Mouse (Mus musculus): ENCODE results near the gene Tceal7.
A peak's percentile ranks its signal among the peaks of the same experiment; 100 is the strongest.
"Not testable (repeated sequence)": the region's sequence is repeated elsewhere in the genome, so short reads cannot be mapped to it uniquely, and the experiment has no call there.

Tceal7 gene

GRCm38 (mm10) chrX:136214729-136215677 lies at the start of gene Tceal7, which contains the start of gene Bex1:
Gene Tceal7 (plus strand): TSS chrX:136214779.
Gene Bex1 (minus strand): TSS chrX:136215513.
- not testable (repeated sequence) for DNase-seq (ENCODE audit: low read depth, low spot score)

- DNase-seq (ENCODE audit: low read depth, low spot score): no peak
These were observed 44.0 kb upstream of the Tceal7 start for GRCm38 (mm10) chrX:136170625-136171024.

GRCm38 (mm10) chrX:136171189-136172117 lies 43.1 kb upstream of the Tceal7 start:
- DNase-seq (ENCODE audit: low read depth, low spot score): peak; percentile 83

- DNase-seq (ENCODE audit: low read depth, low spot score): peak; percentile 97
These were observed 42.4 kb upstream of the Tceal7 start, which contains the start of gene Tceal8 for GRCm38 (mm10) chrX:136172118-136172551. Gene Tceal8 (minus strand): TSS chrX:136172342.

- peak; percentile 9 for DNase-seq (ENCODE audit: low read depth, low spot score)
These were observed 41.8 kb upstream of the Tceal7 start for GRCm38 (mm10) chrX:136172786-136173185.

- peak; percentile 62 for DNase-seq (ENCODE audit: low read depth, low spot score)
These were observed 33.6 kb upstream of the Tceal7 start for GRCm38 (mm10) chrX:136180897-136181553.

GRCm38 (mm10) chrX:136183107-136183506 lies 31.5 kb upstream of the Tceal7 start:
- DNase-seq (ENCODE audit: low read depth, low spot score): no peak

- peak; percentile 48 for DNase-seq (ENCODE audit: low read depth, low spot score)
These were observed 19.2 kb upstream of the Tceal7 start for GRCm38 (mm10) chrX:136195193-136195944.

GRCm38 (mm10) chrX:136196873-136197272 lies 17.7 kb upstream of the Tceal7 start:
- peak; percentile 67 for DNase-seq (ENCODE audit: low read depth, low spot score)

GRCm38 (mm10) chrX:136203257-136203656 lies 11.3 kb upstream of the Tceal7 start:
- DNase-seq (ENCODE audit: low read depth, low spot score): no peak

GRCm38 (mm10) chrX:136203664-136204066 lies 10.9 kb upstream of the Tceal7 start, which contains the start of gene Tceal5:
Gene Tceal5 (minus strand): TSS chrX:136203876.
- peak; percentile 62 for DNase-seq (ENCODE audit: low read depth, low spot score)

GRCm38 (mm10) chrX:136204406-136204805 lies 10.2 kb upstream of the Tceal7 start:
- DNase-seq (ENCODE audit: low read depth, low spot score): no peak

- DNase-seq (ENCODE audit: low read depth, low spot score): peak; percentile 54
These were observed 1.2 kb upstream of the Tceal7 start for GRCm38 (mm10) chrX:136213396-136213795.

- DNase-seq (ENCODE audit: low read depth, low spot score): no peak
These were observed 1.7 kb downstream of the Tceal7 start for GRCm38 (mm10) chrX:136216303-136216702.

- no peak for DNase-seq (ENCODE audit: low read depth, low spot score)
These were observed 9.1 kb downstream of the Tceal7 start for GRCm38 (mm10) chrX:136223714-136224113.

GRCm38 (mm10) chrX:136227768-136228167 lies 13.2 kb downstream of the Tceal7 start:
- DNase-seq (ENCODE audit: low read depth, low spot score): no peak

GRCm38 (mm10) chrX:136238118-136238517 lies 23.5 kb downstream of the Tceal7 start:
- peak; percentile 8 for DNase-seq (ENCODE audit: low read depth, low spot score)

- DNase-seq (ENCODE audit: low read depth, low spot score): no peak
These were observed 28.6 kb downstream of the Tceal7 start for GRCm38 (mm10) chrX:136243181-136243580.

GRCm38 (mm10) chrX:136244574-136245229 lies 30.1 kb downstream of the Tceal7 start, which contains the start of gene Tceal9:
Gene Tceal9 (plus strand): TSS chrX:136245079.
- DNase-seq (ENCODE audit: low read depth, low spot score): peak; percentile 89
